Mouse (Mus musculus) mouse embryonic stem cell (cell line): ENCODE measurements around the gene Lhx4.

Experiments
- in situ Hi-C, 2 experiments: fragments of 300-500 bp; cut with MboI; formaldehyde crosslinking; loops; 1 replicate in 1 of 2; 3 replicates in 1 of 2; pipeline ENCODE4 v1.14.3; 2019 to 2020; ENCODE audit warnings: low sequenced_read_pairs in 2 of 2, low pct_unique_long_range_greater_than_20kb in 1 of 2, mixed read lengths in 1 of 2; ENCODE audit not compliant: unreplicated experiment in 1 of 2

Lhx4 gene

GRCm38 (mm10) chr1:155656321-155656720 is 95.2 kb downstream of the Lhx4 start:
- in situ Hi-C loops = no loop called here

GRCm38 (mm10) chr1:155654961-155655360 is 96.5 kb downstream of the Lhx4 start:
- in situ Hi-C loops = no loop called here

GRCm38 (mm10) chr1:155650121-155650846 is 101.2 kb downstream of the Lhx4 start:
- in situ Hi-C loops = no loop called here
